Comparison of ENCODE assay signal across 10 mouse cellular contexts in genomic region chr14:120373026-120374024, GRCm38 (mm10).
A peak's percentile ranks its signal among the peaks of the same experiment; 100 is the strongest.
DNase-seq lines count a peak whose midpoint lies in the region; ATAC-seq lines count a peak whose summit lies in the region.
"Had no signal": no experiment of that assay in that cellular context is flagged by ENCODE, and none has a peak within 500 bp of the region (broad histone marks: within the 10 kb centered on the region; RNA-seq: fewer than 3 reads in every experiment).

No protein-coding gene starts in this region.

- no peaks in the 10 kb centered on the region for H3K9me3 ChIP-seq in midbrain, embryonic 13.5 days
- H3K9me3 ChIP-seq: midbrain, embryonic 10.5 days had no signal

- H3K27me3 ChIP-seq in midbrain, embryonic 13.5 days = no peaks in the 10 kb centered on the region

- no peak overlapping the region for H3K9ac ChIP-seq in midbrain, embryonic 13.5 days (replicated peaks)

- no peak overlapping the region for H3K27ac ChIP-seq in midbrain, embryonic 13.5 days
- H3K27ac ChIP-seq: midbrain, embryonic 10.5 days had no signal

- peaks cover 18% of the 10 kb centered on the region for H3K4me1 ChIP-seq in midbrain, embryonic 13.5 days (replicated peaks)

- no peak for ATAC-seq in midbrain, embryonic 13.5 days
- ATAC-seq: forebrain, embryonic 14.5 days had no signal

- no peak overlapping the region for H3K4me3 ChIP-seq in midbrain, embryonic 13.5 days (replicated peaks)
- H3K4me3 ChIP-seq: midbrain, embryonic 10.5 days had no signal

- WGBS in midbrain, embryonic 13.5 days = 86% methylated on average over 11 of the region's 11 CpGs

- no peaks in the 10 kb centered on the region for H3K36me3 ChIP-seq in midbrain, embryonic 13.5 days
- H3K36me3 ChIP-seq: midbrain, embryonic 10.5 days had no signal

- H3K4me2 ChIP-seq in midbrain, embryonic 13.5 days (replicated peaks) = no peak overlapping the region

- peak; percentile 33 for DNase-seq in kidney, adult 11 months
- no peak for DNase-seq in kidney, adult 8-10 months
- peak; percentile 82 for DNase-seq in Muller cell, postnatal 12 days (ENCODE audit: inconsistent ontology term)
- peak; percentile 68 for DNase-seq in adrenal gland, postnatal 14 days
- DNase-seq in kidney, postnatal 25 days = peak; percentile 36 to 61
- DNase-seq in layer of hippocampus, postnatal 10 days (ENCODE audit: low spot score in 2 of 2) = no peak
- DNase-seq: right cerebral cortex, postnatal 4 days had no signal

Comparison
In these comparisons a context has a peak if more than half of its experiments do, and no peak if none do; other contexts are left out.
1. DNase-seq: peak in kidney, adult 11 months (single experiment), Muller cell, postnatal 12 days (single experiment), adrenal gland, postnatal 14 days (single experiment) and kidney, postnatal 25 days (2 of 2); none in kidney, adult 8-10 months (0 of 2) and layer of hippocampus, postnatal 10 days (0 of 2).